Mouse (Mus musculus) embryo, embryonic 10 days (tissue): Measurements from ENCODE around the gene Aco2.

Source experiments
- DNase-seq: peaks from one replicate; pipeline ENCODE4 v3.0.0-alpha.2; 2015; ENCODE audit warnings: low spot score

The Aco2 gene

DNA sequence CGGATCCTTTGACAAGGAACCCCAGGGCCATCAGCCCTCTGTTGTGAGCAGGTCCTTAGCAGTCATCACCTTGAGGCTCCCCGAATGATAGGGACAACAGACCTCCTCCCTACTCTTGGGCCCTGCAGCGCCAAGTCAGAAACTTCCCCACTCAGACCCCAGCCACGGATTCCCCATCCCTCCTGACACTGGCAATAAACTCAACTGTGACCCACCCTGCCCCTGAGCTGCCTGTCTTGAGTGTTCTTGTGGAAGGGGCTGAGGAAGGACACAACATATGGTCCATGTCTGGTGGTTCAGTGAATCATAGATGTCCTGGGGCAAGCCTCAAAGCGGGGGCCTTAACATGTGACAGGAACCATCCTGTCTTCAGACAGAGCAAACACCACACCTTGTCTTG, 78.6 kb downstream of the Aco2 start:
- DNase-seq, result no peak

GRCm38 (mm10) chr15:81951159-81951558, 79.0 kb downstream of the Aco2 start:
- DNase-seq, result no peak

DNA sequence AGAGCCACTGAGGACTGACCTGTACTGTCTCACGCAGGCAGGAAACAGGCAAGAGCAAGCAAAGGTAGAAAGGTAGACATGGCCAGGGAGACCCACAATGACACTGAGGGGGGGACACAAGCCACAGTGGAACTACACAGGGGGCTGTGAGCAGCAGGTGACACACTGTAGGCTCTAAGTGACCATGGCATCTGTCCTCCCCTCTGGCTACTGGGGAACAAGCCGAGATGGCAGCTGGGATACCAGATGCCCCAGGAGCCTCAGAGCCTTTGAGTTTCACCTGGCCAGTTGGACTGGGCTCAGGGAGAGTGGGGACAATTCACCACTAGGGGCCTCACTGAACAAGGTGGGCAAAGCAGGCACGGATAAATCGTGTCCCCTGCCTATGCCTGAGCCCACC, 80.2 kb downstream of the Aco2 start:
- DNase-seq, result no peak

GRCm38 (mm10) chr15:81954151-81954583, 82.1 kb downstream of the Aco2 start:
- no peak for DNase-seq

GRCm38 (mm10) chr15:81954716-81955115, 82.6 kb downstream of the Aco2 start:
- DNase-seq, result no peak

DNA sequence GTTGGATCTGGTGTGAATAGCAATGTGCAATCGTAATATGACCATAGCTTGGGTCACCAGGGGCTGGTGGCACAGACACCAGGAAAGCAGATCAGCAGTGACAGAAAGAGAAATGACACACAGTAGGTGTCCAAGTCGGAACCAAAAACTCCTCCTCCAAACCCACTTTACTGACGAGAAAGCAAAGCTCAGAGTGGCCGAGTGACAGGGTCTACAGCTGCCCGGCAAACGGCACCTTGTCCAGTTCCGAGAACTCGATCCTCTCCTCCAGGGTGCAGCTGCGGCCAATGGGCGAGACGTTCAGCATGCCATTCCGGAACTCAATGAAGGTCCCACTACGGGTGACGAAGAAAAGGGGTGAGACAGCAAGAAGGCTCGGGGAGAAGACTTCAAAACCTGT, 83.3 kb downstream of the Aco2 start:
- DNase-seq, result no peak

GRCm38 (mm10) chr15:81956457-81956856, 84.3 kb downstream of the Aco2 start:
- DNase-seq, result peak; percentile 39

- no peak for DNase-seq
Measured at GRCm38 (mm10) chr15:81957598-81957997, 85.5 kb downstream of the Aco2 start.

- DNase-seq, result no peak
Measured at GRCm38 (mm10) chr15:81958906-81959305, 86.8 kb downstream of the Aco2 start.

DNA sequence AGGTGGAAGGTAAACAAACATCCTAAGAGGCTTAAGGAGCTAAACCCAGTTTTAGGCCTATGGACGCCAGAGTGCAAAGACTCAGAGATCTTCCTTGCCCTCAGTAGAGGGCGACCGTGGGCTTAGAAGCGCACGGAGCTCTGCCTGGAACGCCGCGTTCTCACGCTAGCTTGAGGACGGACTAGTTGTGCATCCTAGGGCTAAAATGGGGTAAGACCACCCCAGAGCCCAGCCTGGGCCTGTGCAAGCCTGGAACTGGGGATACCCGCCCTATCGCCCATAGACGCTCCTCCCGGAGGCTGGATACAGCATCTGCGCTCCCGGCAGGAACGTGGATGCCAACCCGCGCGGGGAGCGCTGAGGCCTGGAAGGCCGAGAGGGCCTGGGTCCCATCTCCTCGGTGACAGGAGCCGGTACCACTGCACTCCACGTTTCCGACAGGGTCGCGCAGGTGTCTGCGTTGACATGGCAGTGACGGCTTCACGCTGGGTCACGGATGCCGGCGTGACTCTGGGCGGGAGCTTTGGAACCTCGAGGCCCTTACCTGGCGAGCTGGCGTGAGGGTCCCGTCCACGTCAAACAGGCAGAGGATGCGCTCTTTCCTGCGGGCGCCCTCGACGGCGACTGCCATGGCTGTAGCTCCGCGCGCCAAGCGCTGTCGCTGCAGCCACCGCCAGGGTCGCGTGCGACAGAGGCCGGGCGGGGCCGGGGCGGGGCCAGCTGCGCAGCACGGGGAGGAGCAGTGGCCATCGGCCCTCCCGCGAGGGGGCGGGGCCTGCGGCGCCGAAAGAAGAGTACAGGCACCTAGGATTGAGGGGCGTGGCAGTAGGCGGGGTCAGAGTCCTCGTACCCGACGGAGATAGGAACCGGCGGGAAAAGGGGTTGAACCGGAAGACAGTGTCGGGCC, 88.3 kb downstream of the Aco2 start, which contains the start of gene Pmm1:
Pmm1 (minus strand) TSS at position 760 of the 907 bp plus-strand sequence.
- peak; percentile 99 for DNase-seq

GRCm38 (mm10) chr15:81961078-81961451, 89.0 kb downstream of the Aco2 start:
- DNase-seq, result no peak

- no peak for DNase-seq
Measured at GRCm38 (mm10) chr15:81964262-81964661, 92.2 kb downstream of the Aco2 start.
